Mouse (Mus musculus) forebrain, embryonic 16.5 days (tissue): ENCODE results near the gene Dcdc2a. TPM values are rescaled to one million over a fixed set of nuclear protein-coding genes. Genes with fewer than 3 reads are reported as not detected.

Experiments used
- ATAC-seq: fragments of 200-750 bp; cut with Nextera tagmentation; 2 replicates; pipeline ENCODE4 v1.8.0; 2017; ENCODE audit warnings: mild to moderate bottlenecking, moderate library complexity
- H3K27ac ChIP-seq: fragments of 300-500 bp; sonication (generic); 2 replicates; pipeline ENCODE4 v1.5.1; 2014; ENCODE audit warnings: low read length, control low read depth
- H3K27me3 ChIP-seq: fragments of 300-500 bp; sonication (generic); replicated peaks from 2 replicates; pipeline ENCODE4 v1.6.1; 2014; ENCODE audit warnings: low read length; ENCODE audit not compliant: control insufficient read depth, insufficient read depth
- H3K36me3 ChIP-seq: fragments of 300-500 bp; sonication (generic); 2 replicates; pipeline ENCODE4 v1.6.1; 2014; ENCODE audit not compliant: control insufficient read depth, insufficient read depth
- H3K4me1 ChIP-seq: fragments of 300-500 bp; sonication (generic); replicated peaks from 2 replicates; pipeline ENCODE4 v1.6.1; 2014; ENCODE audit warnings: low read length; ENCODE audit not compliant: control insufficient read depth, insufficient read depth
- H3K4me2 ChIP-seq: fragments of 300-500 bp; sonication (generic); 2 replicates; pipeline ENCODE4 v1.6.1; 2014; ENCODE audit warnings: mild to moderate bottlenecking, low read length, control low read depth
- H3K4me3 ChIP-seq: fragments of 300-500 bp; sonication (generic); replicated peaks from 2 replicates; pipeline ENCODE4 v1.5.1; 2014; ENCODE audit warnings: mild to moderate bottlenecking, low read length, control low read depth
- H3K9ac ChIP-seq: fragments of 300-500 bp; sonication (generic); replicated peaks from 2 replicates; pipeline ENCODE4 v1.6.1; 2014; ENCODE audit warnings: low read depth, low read length, control low read depth
- H3K9me3 ChIP-seq: fragments of 300-500 bp; sonication (generic); 2 replicates; pipeline ENCODE4 v1.6.1; 2016; ENCODE audit warnings: low read length; ENCODE audit not compliant: control insufficient read depth
- whole genome bisulfite sequencing: fragments of 180-500 bp; shearing (Covaris S2); extraction: QIAGEN DNeasy Blood & Tissue Kit; methylation state at CpG from one replicate; pipeline ENCODE4 v1.1.7; 2014; 5-methylcytosine and 5-hydroxymethylcytosine counted together
- polyA plus RNA-seq: library from polyadenylated mRNA; unstranded; fragments of >200 nt; fragmentation: Nextera tagmentation; extraction: Ambion mirVana; gene quantifications from 2 replicates; pipeline ENCODE4 v1.2.1, GENCODE M21; 2015

Dcdc2a gene
- polyA plus RNA-seq, 1 experiment from 2014 or later, result 1.9 TPM

- WGBS, result 94% methylated on average over 3 of the region's 3 CpGs
- Histone ChIP-seq H3K9me3 (no peaks in the 10 kb centered on the region), H3K9ac (no peak overlapping the region), H3K36me3 (no peaks in the 10 kb centered on the region), H3K4me3 (no peak overlapping the region), H3K27ac (no peak overlapping the region), H3K4me1 (no peaks in the 10 kb centered on the region), H3K4me2 (no peak overlapping the region), H3K27me3 (no peaks in the 10 kb centered on the region)
- no peak for ATAC-seq
These were observed 52.5 kb downstream of the Dcdc2a start for GRCm38 (mm10) chr13:25108353-25108752.

- H3K4me3 ChIP-seq, result no peak overlapping the region
- H3K9ac ChIP-seq, result no peak overlapping the region
- no peaks in the 10 kb centered on the region for H3K27me3 ChIP-seq
- 0 out of 2 replicates have a peak, but pooled peaks cover 4% of the 10 kb centered on the region for H3K4me1 ChIP-seq
- WGBS, result 79% methylated on average over 5 of the region's 5 CpGs
- no peaks in the 10 kb centered on the region for H3K9me3 ChIP-seq
- no peaks in the 10 kb centered on the region for H3K36me3 ChIP-seq
- ATAC-seq, result no peak
- no peak overlapping the region for H3K4me2 ChIP-seq
- no peak overlapping the region for H3K27ac ChIP-seq
These were observed 54.8 kb downstream of the Dcdc2a start for GRCm38 (mm10) chr13:25110592-25111095.

- WGBS, result 18% methylated on average over 12 of the region's 12 CpGs
- Histone ChIP-seq H3K9me3 (no peaks in the 10 kb centered on the region), H3K27me3 (no peaks in the 10 kb centered on the region), H3K4me3 (peak overlapping the region; percentile 46), H3K36me3 (no peaks in the 10 kb centered on the region), H3K9ac (peak overlapping the region; percentile 48), H3K27ac (peak overlapping the region; percentile 61; the same call in 1 of the 2 replicates), H3K4me2 (peak overlapping the region; percentile 63), H3K4me1 (0 out of 2 replicates have a peak, but pooled peaks cover 9% of the 10 kb centered on the region)
- peak; percentile 95 for ATAC-seq
These were observed 59.7 kb downstream of the Dcdc2a start for GRCm38 (mm10) chr13:25115429-25115881.

GRCm38 (mm10) chr13:25115971-25116370 lies 60.2 kb downstream of the Dcdc2a start:
- Histone ChIP-seq H3K4me3 (peak overlapping the region; percentile 46), H3K27ac (peak overlapping the region; percentile 61; the same call in 1 of the 2 replicates), H3K4me2 (peak overlapping the region; percentile 63), H3K36me3 (no peaks in the 10 kb centered on the region), H3K4me1 (0 out of 2 replicates have a peak, but pooled peaks cover 9% of the 10 kb centered on the region), H3K9me3 (no peaks in the 10 kb centered on the region), H3K9ac (peak overlapping the region; percentile 48), H3K27me3 (no peaks in the 10 kb centered on the region)
- peak; percentile 64 for ATAC-seq
- 2% methylated on average over 11 of the region's 11 CpGs for WGBS

DNA sequence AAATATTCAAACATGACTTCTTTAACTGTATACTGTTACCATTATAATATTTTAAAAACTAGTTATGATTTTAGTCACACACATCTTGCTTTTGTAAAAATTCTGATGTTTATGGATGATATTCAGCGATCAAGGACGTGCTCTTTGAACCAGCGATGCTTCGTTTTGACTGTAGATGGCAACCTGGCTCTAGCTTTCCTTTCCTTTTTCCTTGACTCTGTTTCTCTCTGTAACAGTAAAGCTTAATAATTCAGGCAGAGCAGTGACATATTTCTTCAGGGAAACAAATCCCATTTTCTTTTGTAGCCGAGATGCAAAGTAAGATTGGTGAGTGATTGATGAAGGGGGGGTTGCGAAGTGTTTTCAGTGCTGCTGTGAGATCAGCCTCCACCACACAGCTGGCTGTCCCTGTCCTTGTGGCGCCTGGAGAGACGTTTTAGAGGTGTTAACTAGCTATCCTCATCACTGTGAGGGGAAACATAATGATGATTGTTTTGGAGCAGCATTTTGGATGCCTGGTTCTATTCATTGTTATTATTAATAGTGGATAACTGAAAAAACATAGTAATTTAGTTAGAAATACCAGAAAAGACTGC lies 67.0 kb downstream of the Dcdc2a start:
- ATAC-seq, result peak; percentile 76
- H3K9me3 ChIP-seq, result no peaks in the 10 kb centered on the region
- 0 out of 2 replicates have a peak, but pooled peaks cover 5% of the 10 kb centered on the region for H3K4me1 ChIP-seq
- H3K4me3 ChIP-seq, result no peak overlapping the region
- no peak overlapping the region for H3K9ac ChIP-seq
- no peaks in the 10 kb centered on the region for H3K27me3 ChIP-seq
- no peak overlapping the region for H3K4me2 ChIP-seq
- WGBS, result 57% methylated on average over 8 of the region's 8 CpGs
- no peaks in the 10 kb centered on the region for H3K36me3 ChIP-seq
- no peak overlapping the region for H3K27ac ChIP-seq

DNA sequence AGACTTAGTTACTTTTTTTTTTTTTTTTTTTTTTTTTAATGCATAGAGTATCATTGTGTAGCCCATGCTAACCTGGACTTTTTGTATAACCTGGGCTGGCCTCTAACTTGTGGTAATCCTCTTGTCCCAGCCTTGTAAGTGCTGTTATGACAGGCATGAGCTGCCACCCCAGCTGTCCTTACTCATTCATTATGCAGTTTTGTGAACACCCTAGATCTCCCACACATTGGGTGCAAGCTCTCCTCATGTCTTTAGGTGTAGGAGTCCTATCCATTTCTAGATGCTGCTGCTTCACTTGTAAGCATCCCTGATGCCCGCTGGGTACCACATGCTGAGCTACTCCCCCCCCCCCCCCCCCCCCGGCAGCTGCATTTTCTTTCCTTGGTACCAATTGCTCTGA lies 71.4 kb downstream of the Dcdc2a start:
- Histone ChIP-seq H3K36me3 (no peaks in the 10 kb centered on the region), H3K27me3 (no peaks in the 10 kb centered on the region), H3K9me3 (no peaks in the 10 kb centered on the region), H3K9ac (no peak overlapping the region), H3K27ac (no peak overlapping the region), H3K4me3 (no peak overlapping the region), H3K4me1 (0 out of 2 replicates have a peak, but pooled peaks cover 5% of the 10 kb centered on the region), H3K4me2 (no peak overlapping the region)
- 50% methylated on average over 1 of the region's 2 CpGs for whole genome bisulfite sequencing
- no peak for ATAC-seq

- no peak overlapping the region for H3K4me2 ChIP-seq
- no peak for ATAC-seq
- no peaks in the 10 kb centered on the region for H3K27me3 ChIP-seq
- 93% methylated on average over 6 of the region's 6 CpGs for WGBS
- H3K9ac ChIP-seq, result no peak overlapping the region
- H3K9me3 ChIP-seq, result no peaks in the 10 kb centered on the region
- H3K4me1 ChIP-seq, result 0 out of 2 replicates have a peak, but pooled peaks cover 5% of the 10 kb centered on the region
- H3K4me3 ChIP-seq, result no peak overlapping the region
- no peak overlapping the region for H3K27ac ChIP-seq
- no peaks in the 10 kb centered on the region for H3K36me3 ChIP-seq
These were observed 72.0 kb downstream of the Dcdc2a start for GRCm38 (mm10) chr13:25127806-25128205.

DNA sequence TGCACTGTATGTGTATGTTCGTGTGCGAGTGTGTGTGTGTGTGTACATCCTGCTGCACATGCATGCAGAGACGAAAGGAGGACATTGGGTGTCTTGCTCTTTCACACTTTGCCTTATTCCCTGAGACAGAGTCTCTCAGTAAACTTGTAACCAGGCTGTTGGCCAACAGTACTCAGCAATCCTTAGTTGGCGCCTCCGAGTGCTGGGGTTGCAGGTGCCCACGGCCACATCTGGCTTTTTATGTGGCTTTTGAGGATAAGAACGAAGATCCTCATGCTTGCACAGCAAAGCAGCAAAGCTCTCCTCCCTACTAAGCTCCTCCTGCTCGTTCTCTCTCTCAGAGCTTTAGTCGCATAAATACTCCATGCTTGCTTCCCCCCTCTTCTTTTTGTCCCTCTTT lies 73.0 kb downstream of the Dcdc2a start:
- H3K27me3 ChIP-seq, result no peaks in the 10 kb centered on the region
- no peak for ATAC-seq
- no peak overlapping the region for H3K4me3 ChIP-seq
- 81% methylated on average over 9 of the region's 9 CpGs for WGBS
- H3K36me3 ChIP-seq, result no peaks in the 10 kb centered on the region
- no peak overlapping the region for H3K4me2 ChIP-seq
- H3K9me3 ChIP-seq, result no peaks in the 10 kb centered on the region
- no peak overlapping the region for H3K9ac ChIP-seq
- H3K27ac ChIP-seq, result no peak overlapping the region
- H3K4me1 ChIP-seq, result no peaks in the 10 kb centered on the region

GRCm38 (mm10) chr13:25143066-25143465 lies 87.3 kb downstream of the Dcdc2a start:
- Histone ChIP-seq H3K4me2 (no peak overlapping the region), H3K4me3 (no peak overlapping the region), H3K9me3 (no peaks in the 10 kb centered on the region), H3K9ac (no peak overlapping the region), H3K4me1 (no peaks in the 10 kb centered on the region), H3K36me3 (no peaks in the 10 kb centered on the region), H3K27ac (no peak overlapping the region), H3K27me3 (no peaks in the 10 kb centered on the region)
- 87% methylated on average over 3 of the region's 3 CpGs for WGBS
- ATAC-seq, result no peak
